Mouse (Mus musculus) lung, embryonic 16.5 days (tissue): Measurements from ENCODE around the gene Fndc10. TPM values are rescaled to one million over a fixed set of nuclear protein-coding genes. Genes with fewer than 3 reads are reported as not detected.
"Not testable (repeated sequence)": the region's sequence is repeated elsewhere in the genome, so short reads cannot be mapped to it uniquely, and the experiment has no call there.

Source experiments
- ATAC-seq: fragments of 200-750 bp; cut with Nextera tagmentation; 2 replicates; pipeline ENCODE4 v1.8.0; 2017; ENCODE audit warnings: low read depth, mild to moderate bottlenecking, moderate library complexity
- H3K27ac ChIP-seq: fragments of 300-500 bp; sonication (generic); 2 replicates; pipeline ENCODE4 v1.5.1; 2014; ENCODE audit warnings: mild to moderate bottlenecking, control low read depth, low read length
- H3K27me3 ChIP-seq: fragments of 300-500 bp; sonication (generic); 2 replicates; pipeline ENCODE4 v1.6.1; 2014; ENCODE audit warnings: low read depth, low read length, mixed read lengths; ENCODE audit not compliant: control insufficient read depth, insufficient read depth
- H3K36me3 ChIP-seq: fragments of 300-500 bp; sonication (generic); 2 replicates; pipeline ENCODE4 v1.6.1; 2014; ENCODE audit warnings: low read length; ENCODE audit not compliant: control insufficient read depth, insufficient read depth
- H3K4me1 ChIP-seq: fragments of 300-500 bp; sonication (generic); replicated peaks from 2 replicates; pipeline ENCODE4 v1.6.1; 2014; ENCODE audit warnings: low read length, mixed read lengths; ENCODE audit not compliant: control insufficient read depth, insufficient read depth
- H3K4me2 ChIP-seq: fragments of 300-500 bp; sonication (generic); 2 replicates; pipeline ENCODE4 v1.6.1; 2014; ENCODE audit warnings: low read depth, low read length, control low read depth
- H3K4me3 ChIP-seq: fragments of 300-500 bp; sonication (generic); 2 replicates; pipeline ENCODE4 v1.5.1; 2014; ENCODE audit warnings: mild to moderate bottlenecking, low read length, control low read depth
- H3K9ac ChIP-seq: fragments of 300-500 bp; sonication (generic); 2 replicates; pipeline ENCODE4 v1.6.1; 2014; ENCODE audit warnings: low read length, control low read depth
- H3K9me3 ChIP-seq: fragments of 300-500 bp; sonication (generic); 2 replicates; pipeline ENCODE4 v1.6.1; 2016; ENCODE audit warnings: low read length; ENCODE audit not compliant: control insufficient read depth
- WGBS: fragments of 180-500 bp; shearing (Covaris S2); extraction: QIAGEN DNeasy Blood & Tissue Kit; methylation state at CpG from one replicate; pipeline ENCODE4 v1.1.7; 2014; 5-methylcytosine and 5-hydroxymethylcytosine counted together
- polyA plus RNA-seq: library from polyadenylated mRNA; unstranded; fragments of >200 nt; fragmentation: Nextera tagmentation; extraction: Ambion mirVana; gene quantifications from 2 replicates; pipeline ENCODE4 v1.2.1, GENCODE M21; 2015

Gene Fndc10
- polyA plus RNA-seq, 1 experiment from 2014 or later, result 1.3 TPM

DNA sequence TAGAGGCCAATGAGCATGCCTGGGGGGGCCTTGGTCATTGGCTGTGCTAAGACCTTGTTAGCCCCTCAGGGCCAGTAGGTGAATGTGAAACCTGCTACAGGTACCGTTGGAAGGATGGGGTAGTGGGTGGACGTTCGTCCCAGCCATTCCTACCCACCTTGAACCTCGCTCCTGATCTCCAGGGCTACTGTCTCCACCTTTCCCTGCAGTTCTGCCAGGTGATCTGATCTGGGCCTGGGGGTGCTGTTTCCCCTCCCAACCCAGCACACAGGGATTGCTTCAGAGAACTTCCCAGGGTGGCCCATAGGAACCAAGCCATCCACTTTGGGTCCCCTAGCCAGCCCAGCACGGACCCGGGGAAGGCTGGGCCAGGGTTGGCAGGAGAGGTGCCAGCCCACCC lies 45.0 kb downstream of the Fndc10 start:
- no peak overlapping the region for H3K4me3 ChIP-seq
- H3K36me3 ChIP-seq, result peaks cover 12% of the 10 kb centered on the region; the same call in 1 of the 2 replicates
- H3K27me3 ChIP-seq, result no peaks in the 10 kb centered on the region
- H3K9ac ChIP-seq, result no peak overlapping the region
- H3K9me3 ChIP-seq, result no peaks in the 10 kb centered on the region
- H3K4me1 ChIP-seq, result peaks cover 8% of the 10 kb centered on the region
- no peak for ATAC-seq
- H3K27ac ChIP-seq, result no peak overlapping the region
- H3K4me2 ChIP-seq, result no peak overlapping the region
- 83% methylated on average over 6 of the region's 6 CpGs for WGBS

DNA sequence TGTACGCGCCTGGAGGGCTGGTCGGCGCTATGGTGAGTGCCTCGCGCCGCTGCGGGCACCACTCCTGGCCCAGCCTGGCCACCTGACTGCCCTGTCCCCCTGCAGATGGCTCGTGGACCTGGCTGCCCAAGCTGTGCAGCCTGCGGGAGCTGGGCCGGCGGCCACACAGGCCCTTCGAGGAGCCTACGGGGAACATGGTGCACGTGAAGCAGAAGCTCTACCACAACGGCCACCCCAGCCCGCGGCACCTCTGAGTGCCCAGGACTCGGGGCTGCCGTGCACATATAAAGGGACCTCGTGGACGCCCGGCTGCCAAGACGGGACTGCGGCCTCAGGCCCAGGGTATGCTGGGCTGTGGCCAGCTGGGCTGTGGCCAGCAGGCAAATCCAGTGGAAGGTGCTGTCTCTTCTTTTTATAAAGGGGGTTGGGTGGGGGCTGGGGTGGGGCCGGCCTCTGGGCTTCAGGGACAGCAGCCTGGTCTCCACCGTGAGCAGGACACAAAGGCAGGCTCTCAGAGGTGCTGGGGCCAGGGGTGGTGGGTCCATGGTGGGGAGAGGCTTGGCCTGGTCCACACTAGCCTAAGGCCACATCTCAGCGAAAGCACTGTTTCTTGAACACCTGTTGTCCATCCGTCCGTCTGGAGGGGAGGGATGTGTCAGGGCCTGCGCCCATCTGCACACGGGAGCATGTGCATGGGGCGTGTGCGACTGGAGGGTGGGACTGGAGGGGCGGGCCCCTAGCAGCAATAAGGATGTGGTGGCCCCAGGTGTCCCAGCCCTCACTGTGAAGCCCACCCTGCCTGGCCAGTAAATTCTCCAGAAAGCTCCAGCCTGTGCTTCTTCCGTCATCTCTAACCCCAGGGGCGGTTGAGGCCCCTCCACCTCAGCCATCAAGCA lies 45.8 kb downstream of the Fndc10 start:
- 73% methylated on average over 36 of the region's 37 CpGs for WGBS
- H3K9ac ChIP-seq, result no peak overlapping the region
- H3K36me3 ChIP-seq, result peaks cover 12% of the 10 kb centered on the region; the same call in 1 of the 2 replicates
- H3K27ac ChIP-seq, result no peak overlapping the region
- no peak overlapping the region for H3K4me3 ChIP-seq
- no peak overlapping the region for H3K4me2 ChIP-seq
- peaks cover 8% of the 10 kb centered on the region for H3K4me1 ChIP-seq
- no peaks in the 10 kb centered on the region for H3K9me3 ChIP-seq
- no peak for ATAC-seq
- no peaks in the 10 kb centered on the region for H3K27me3 ChIP-seq

DNA sequence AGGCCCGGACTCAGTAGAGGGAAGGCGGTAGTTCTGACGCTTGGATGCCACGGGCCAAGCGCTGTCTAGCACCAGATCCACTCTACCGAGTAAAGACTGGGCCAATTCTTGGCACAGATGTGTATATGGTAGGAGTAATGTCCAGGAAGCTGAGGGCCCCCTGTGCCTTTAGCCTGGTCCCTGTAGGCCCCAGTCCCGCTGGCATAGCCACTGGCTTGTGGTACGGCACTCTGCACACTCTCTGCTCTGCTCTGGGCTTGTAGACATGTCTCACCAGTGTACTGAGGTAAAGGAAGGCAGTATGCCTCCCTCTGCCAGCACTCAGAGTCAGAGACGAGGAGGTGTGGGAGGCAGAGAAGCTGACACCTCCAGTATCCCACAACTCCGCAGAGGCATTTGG lies 46.5 kb downstream of the Fndc10 start:
- H3K4me2 ChIP-seq, result not testable (repeated sequence)
- WGBS, result 79% methylated on average over 10 of the region's 10 CpGs
- peaks cover 12% of the 10 kb centered on the region; the same call in 1 of the 2 replicates for H3K36me3 ChIP-seq

DNA sequence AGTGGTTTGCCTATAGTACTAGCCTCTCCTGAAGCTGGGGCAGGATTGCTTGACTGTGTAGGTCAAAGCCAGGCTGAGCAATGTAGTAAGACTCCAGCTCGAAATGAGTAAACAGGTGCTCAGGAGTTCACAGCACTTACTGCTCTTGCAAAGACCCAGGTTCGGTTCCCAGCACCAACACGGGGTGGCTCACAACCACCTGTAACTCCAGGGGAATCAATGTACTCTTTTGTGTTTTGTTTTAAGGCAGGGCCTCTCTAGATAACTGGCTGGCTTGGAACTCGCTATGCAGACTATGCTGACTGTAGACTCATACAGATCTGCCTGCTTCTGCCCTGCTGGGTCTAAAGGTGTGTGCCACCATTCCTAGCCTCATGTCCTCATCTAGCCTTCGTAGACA lies 48.5 kb downstream of the Fndc10 start:
- peaks cover 17% of the 10 kb centered on the region for H3K36me3 ChIP-seq
- no peak for ATAC-seq

More for the DNA sequence above, 46.5 kb downstream of the Fndc10 start:
- not testable (repeated sequence) for ATAC-seq, H3K4me3 ChIP-seq, H3K9me3 ChIP-seq, H3K27ac ChIP-seq, H3K27me3 ChIP-seq, H3K9ac ChIP-seq, H3K4me1 ChIP-seq

DNA sequence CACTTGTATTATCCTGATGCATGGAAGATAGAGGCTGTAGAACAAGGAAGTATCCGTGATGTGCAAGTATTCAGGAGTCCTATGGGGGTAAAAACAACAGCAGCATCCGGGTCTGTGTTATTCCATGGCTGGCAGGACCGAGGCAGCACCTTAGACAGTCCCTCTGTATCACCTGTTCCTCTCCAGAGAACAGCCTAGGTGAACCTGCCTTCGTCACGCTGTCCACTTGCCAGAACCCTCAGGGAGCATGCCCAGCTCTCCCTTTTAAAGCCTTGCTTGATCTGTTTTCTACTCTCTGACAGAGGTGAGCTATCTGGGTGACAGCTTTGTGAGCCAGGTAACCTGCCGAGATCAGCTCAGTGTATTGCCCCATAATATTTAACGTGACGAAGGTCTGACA lies 50.3 kb downstream of the Fndc10 start:
- Histone ChIP-seq H3K4me3 (no peak overlapping the region), H3K27me3 (no peaks in the 10 kb centered on the region), H3K9ac (no peak overlapping the region), H3K36me3 (peaks cover 30% of the 10 kb centered on the region), H3K27ac (no peak overlapping the region), H3K9me3 (no peaks in the 10 kb centered on the region), H3K4me1 (no peaks in the 10 kb centered on the region), H3K4me2 (no peak overlapping the region)
- no peak for ATAC-seq
- WGBS, result 88% methylated on average over 8 of the region's 8 CpGs

More for the DNA sequence above, 48.5 kb downstream of the Fndc10 start:
- Histone ChIP-seq H3K27me3 (no peaks in the 10 kb centered on the region), H3K4me3 (no peak overlapping the region), H3K9me3 (no peaks in the 10 kb centered on the region), H3K4me1 (no peaks in the 10 kb centered on the region), H3K27ac (no peak overlapping the region), H3K4me2 (no peak overlapping the region), H3K9ac (no peak overlapping the region)
- 91% methylated on average over 5 of the region's 5 CpGs for WGBS

DNA sequence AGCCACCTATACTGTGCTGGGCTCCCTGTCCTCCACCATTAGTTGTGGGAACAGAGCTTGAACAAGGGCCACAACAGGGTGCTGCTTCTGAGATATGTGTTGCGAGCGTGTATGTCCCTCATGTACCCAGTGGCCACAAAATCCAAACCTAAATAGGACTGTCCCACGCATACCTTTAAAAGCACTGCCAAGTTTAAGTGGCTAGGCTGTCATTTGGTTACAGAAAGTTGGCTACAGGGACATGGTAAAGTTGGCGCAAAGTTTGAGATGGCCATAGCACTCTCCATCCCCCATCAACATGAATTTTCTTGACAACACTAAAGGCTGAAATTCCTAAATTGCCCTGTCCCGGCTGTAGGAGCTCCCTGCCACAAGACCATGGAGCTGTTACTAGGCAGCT lies 51.0 kb downstream of the Fndc10 start:
- H3K9me3 ChIP-seq, result no peaks in the 10 kb centered on the region

More for the DNA sequence above, 51.0 kb downstream of the Fndc10 start:
- Histone ChIP-seq H3K9ac (no peak overlapping the region), H3K27ac (no peak overlapping the region), H3K36me3 (peaks cover 33% of the 10 kb centered on the region), H3K4me2 (no peak overlapping the region), H3K4me1 (no peaks in the 10 kb centered on the region), H3K4me3 (no peak overlapping the region), H3K27me3 (no peaks in the 10 kb centered on the region)
- ATAC-seq, result no peak
- 92% methylated on average over 5 of the region's 5 CpGs for WGBS

Other genes starting within 250 kb of the Fndc10 start
- 0.40 and 0.72 TPM in 2 replicates for gene Tmem52, start 225.2 kb upstream of the Fndc10 start, polyA plus RNA-seq
- gene Gnb1, start 203.0 kb upstream of the Fndc10 start, polyA plus RNA-seq, result 389 and 455 TPM in 2 replicates
- gene Nadk, start 132.0 kb upstream of the Fndc10 start, polyA plus RNA-seq, result 71.9 and 76.3 TPM in 2 replicates
- gene Slc35e2, start 92.9 kb upstream of the Fndc10 start, polyA plus RNA-seq, result 5.9 and 6.5 TPM in 2 replicates
- gene Cdk11b, start 69.5 kb upstream of the Fndc10 start, polyA plus RNA-seq, result 51.8 and 54.6 TPM in 2 replicates
- gene Gm10563, start 48.9 kb upstream of the Fndc10 start, polyA plus RNA-seq, result not detected in 2 replicates
- 43.3 and 47.2 TPM in 2 replicates for gene Mmp23, start 41.0 kb upstream of the Fndc10 start, polyA plus RNA-seq
- gene Mib2, start 25.1 kb upstream of the Fndc10 start, polyA plus RNA-seq, result 27.8 and 31.9 TPM in 2 replicates
- gene Ssu72, start 10.5 kb downstream of the Fndc10 start, polyA plus RNA-seq, result 139 and 148 TPM in 2 replicates
- 0.15 and 0.29 TPM in 2 replicates for gene Tmem240, start 40.5 kb downstream of the Fndc10 start, polyA plus RNA-seq
- gene Atad3a, start 66.8 kb downstream of the Fndc10 start, polyA plus RNA-seq, result 68.4 and 73.3 TPM in 2 replicates
- gene Vwa1, start 80.4 kb downstream of the Fndc10 start, polyA plus RNA-seq, result 7.5 and 8.6 TPM in 2 replicates
- 0.15 and 0.21 TPM in 2 replicates for gene Tmem88b, start 91.5 kb downstream of the Fndc10 start, polyA plus RNA-seq
- gene Ankrd65, start 96.1 kb downstream of the Fndc10 start, polyA plus RNA-seq, result 0.69 and 1.0 TPM in 2 replicates
- 177 and 194 TPM in 2 replicates for gene Mrpl20, start 108.5 kb downstream of the Fndc10 start, polyA plus RNA-seq
- 179 and 185 TPM in 2 replicates for gene Ccnl2, start 118.1 kb downstream of the Fndc10 start, polyA plus RNA-seq
- gene Aurkaip1, start 136.9 kb downstream of the Fndc10 start, polyA plus RNA-seq, result 141 and 146 TPM in 2 replicates
- gene Mxra8, start 145.3 kb downstream of the Fndc10 start, polyA plus RNA-seq, result 246 and 255 TPM in 2 replicates
- 4.5 and 6.0 TPM in 2 replicates for gene Dvl1, start 153.1 kb downstream of the Fndc10 start, polyA plus RNA-seq
- 0.24 and 0.30 TPM in 2 replicates for gene Tas1r3, start 169.0 kb downstream of the Fndc10 start, polyA plus RNA-seq
- 15.6 and 16.4 TPM in 2 replicates for gene Cptp, start 175.1 kb downstream of the Fndc10 start, polyA plus RNA-seq
- gene Ints11, start 175.2 kb downstream of the Fndc10 start, polyA plus RNA-seq, result 74.2 and 75.8 TPM in 2 replicates
- gene Pusl1, start 197.4 kb downstream of the Fndc10 start, polyA plus RNA-seq, result 39.7 and 43.2 TPM in 2 replicates
- gene Acap3, start 197.5 kb downstream of the Fndc10 start, polyA plus RNA-seq, result 17.5 and 20.0 TPM in 2 replicates
- 77.2 and 86.4 TPM in 2 replicates for gene Ube2j2, start 249.5 kb downstream of the Fndc10 start, polyA plus RNA-seq